Comparison of ENCODE assay signal across 8 mouse cellular contexts in the genomic region with DNA sequence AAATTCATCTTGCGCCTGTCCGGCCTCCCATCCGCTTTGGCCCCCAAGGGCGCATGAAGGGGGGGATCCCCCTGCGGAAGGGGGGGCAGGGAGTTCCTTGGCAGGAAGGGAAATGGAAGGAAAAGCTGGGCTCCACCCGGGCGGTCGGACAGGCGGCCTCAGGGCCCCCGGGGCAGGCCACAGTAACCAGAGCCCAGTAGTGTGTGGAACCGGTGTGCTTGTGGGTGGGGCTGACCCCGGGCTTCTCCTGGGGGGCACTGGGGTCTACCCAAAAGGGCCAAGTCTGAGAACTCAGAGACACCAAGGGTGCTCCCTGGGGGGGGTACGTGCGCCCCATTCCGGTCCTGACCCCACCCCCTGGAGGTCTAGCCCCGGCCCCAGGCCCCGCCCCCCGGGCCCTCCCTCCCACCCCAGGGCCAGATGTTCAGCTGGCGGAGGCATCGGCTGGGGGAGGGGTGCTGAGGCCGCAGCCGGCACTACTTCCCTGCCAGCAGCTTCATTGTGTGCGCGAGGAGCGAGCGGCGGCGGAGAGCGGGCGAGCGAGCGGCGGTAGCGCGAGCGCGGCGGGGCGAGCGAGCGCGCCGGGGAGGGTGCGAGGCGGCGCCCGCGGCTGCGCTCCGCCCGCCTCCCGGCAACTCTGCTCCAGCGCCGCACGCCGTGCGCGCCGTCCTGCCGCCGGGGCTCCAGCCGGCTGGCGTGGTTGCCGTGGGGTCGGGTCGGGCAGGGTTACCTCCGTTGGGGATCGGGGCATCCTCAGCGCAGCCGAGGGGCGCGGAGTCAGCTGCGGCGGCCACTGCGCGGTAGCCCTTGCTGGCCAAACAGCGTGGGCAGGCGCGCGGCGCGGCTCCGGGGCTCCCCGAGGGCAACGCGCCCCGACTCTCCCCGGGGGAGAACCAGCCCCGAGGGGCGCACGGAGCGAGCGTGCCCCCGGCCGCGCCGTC. TPM values are rescaled to one million over a fixed set of nuclear protein-coding genes. Genes with fewer than 3 reads are reported as not detected.
DNase-seq lines count a peak whose midpoint lies in the region; ATAC-seq lines count a peak whose summit lies in the region.

No protein-coding gene starts in this region.

- no peaks in the 10 kb centered on the region for H3K36me3 ChIP-seq in erythroblast, embryonic 14.5 days (ENCODE audit: control insufficient read depth)
- peaks cover 34% of the 10 kb centered on the region for H3K36me3 ChIP-seq in limb, embryonic 12.5 days
- H3K36me3 ChIP-seq in midbrain, embryonic 13.5 days: peaks cover 28% of the 10 kb centered on the region

- H3K4me1 ChIP-seq in erythroblast, embryonic 14.5 days (ENCODE audit: control insufficient read depth): peaks cover 30% of the 10 kb centered on the region
- H3K4me1 ChIP-seq in limb, embryonic 12.5 days (replicated peaks): peaks cover 60% of the 10 kb centered on the region
- H3K4me1 ChIP-seq in midbrain, embryonic 13.5 days (replicated peaks): peaks cover 78% of the 10 kb centered on the region

- H3K27me3 ChIP-seq in erythroblast, embryonic 14.5 days (ENCODE audit: control insufficient read depth): peaks cover 56% of the 10 kb centered on the region
- H3K27me3 ChIP-seq in limb, embryonic 12.5 days: no peaks in the 10 kb centered on the region
- no peaks in the 10 kb centered on the region for H3K27me3 ChIP-seq in midbrain, embryonic 13.5 days

- under 1% methylated on average over 74 of the region's 97 CpGs for WGBS in limb, embryonic 12.5 days
- WGBS in midbrain, embryonic 13.5 days: under 1% methylated on average over 39 of the region's 97 CpGs

- peak overlapping the region; percentile 61 for H3K4me3 ChIP-seq in erythroblast, embryonic 14.5 days (replicated peaks)
- H3K4me3 ChIP-seq in limb, embryonic 12.5 days (replicated peaks): peak overlapping the region; percentile 91
- peak overlapping the region; percentile 69 for H3K4me3 ChIP-seq in midbrain, embryonic 13.5 days (replicated peaks)

- peak overlapping the region; percentile 96 for H3K9ac ChIP-seq in limb, embryonic 12.5 days (replicated peaks)
- peak overlapping the region; percentile 98 for H3K9ac ChIP-seq in midbrain, embryonic 13.5 days (replicated peaks)

- peak overlapping the region; percentile 87 for H3K4me2 ChIP-seq in limb, embryonic 12.5 days
- H3K4me2 ChIP-seq in midbrain, embryonic 13.5 days (replicated peaks): peak overlapping the region; percentile 86

- no peak for ATAC-seq in erythroblast, adult 5-6 weeks (replicated peaks; ENCODE audit: low FRiP score, poor library complexity, severe bottlenecking)
- ATAC-seq in inflammation-experienced regulatory T-cells, adult 6 months: peak; percentile 37
- ATAC-seq in limb, embryonic 12.5 days (ENCODE audit: insufficient number of reproducible peaks, insufficient read depth, low FRiP score, low TSS enrichment, low read depth): peak; percentile 39
- ATAC-seq in midbrain, embryonic 13.5 days: peak; percentile 40

- H3K9me3 ChIP-seq in erythroblast, embryonic 14.5 days (ENCODE audit: control insufficient read depth, low read length): no peaks in the 10 kb centered on the region
- H3K9me3 ChIP-seq in limb, embryonic 12.5 days: no peaks in the 10 kb centered on the region
- no peaks in the 10 kb centered on the region for H3K9me3 ChIP-seq in midbrain, embryonic 13.5 days

- peak; percentile 52 to 70 for DNase-seq in cerebellum, postnatal 25 days
- DNase-seq in gastrocnemius, postnatal 25 days: peak; percentile 87
- DNase-seq in spleen, postnatal 14 days (ENCODE audit: low spot score in 2 of 2): peak; percentile 49 to 65

- H3K27ac ChIP-seq in limb, embryonic 12.5 days: peak overlapping the region; percentile 98
- peak overlapping the region; percentile 99 for H3K27ac ChIP-seq in midbrain, embryonic 13.5 days

RNA-seq across cellular contexts. Expression of a gene that starts 0.9 kb away (rescaled TPM):
- 0.14 and 0.20 TPM in 2 replicates for polyA plus RNA-seq in erythroblast, embryonic 14.5 days (2012)
- total RNA-seq in erythroblast, adult 5-6 weeks (2015; ENCODE audit: low replicate concordance): not detected in 2 replicates
- total RNA-seq in erythroblast, adult 5-6 weeks (2017; ENCODE audit: low replicate concordance): 0.17 TPM in 1 of 2 replicates, not detected in the other
- total RNA-seq in gastrocnemius, postnatal 25 days (2021): 1 to 10 TPM; 2.6 to 4.2 TPM
- polyA plus RNA-seq in inflammation-experienced regulatory T-cells, adult 6 months (2017; shearing (Covaris generic)): not detected
- 50.9 and 51.1 TPM in 2 replicates for polyA plus RNA-seq in limb, embryonic 12.5 days (2016; fragmentation: Nextera tagmentation; extraction: Ambion mirVana)
- 41.1 and 52.8 TPM in 2 replicates for polyA plus RNA-seq in midbrain, embryonic 13.5 days (2015; fragmentation: Nextera tagmentation; extraction: Ambion mirVana)

RNA-seq across cellular contexts. Expression of a gene that starts 27.1 kb away (rescaled TPM):
- polyA plus RNA-seq in erythroblast, embryonic 14.5 days (2012): 1.7 and 1.8 TPM in 2 replicates
- 12.5 and 20.1 TPM in 2 replicates for total RNA-seq in erythroblast, adult 5-6 weeks (2015; ENCODE audit: low replicate concordance)
- 14.5 and 15.1 TPM in 2 replicates for total RNA-seq in erythroblast, adult 5-6 weeks (2017; ENCODE audit: low replicate concordance)
- total RNA-seq in gastrocnemius, postnatal 25 days (2021): 10 to 100 TPM in 1 of 2 experiments, 1 to 10 TPM in 1; 8.3 to 13.0 TPM
- polyA plus RNA-seq in inflammation-experienced regulatory T-cells, adult 6 months (2017; shearing (Covaris generic)): 10 to 100 TPM; 21.3 to 28.4 (median 27.4) TPM
- 69.7 and 73.1 TPM in 2 replicates for polyA plus RNA-seq in limb, embryonic 12.5 days (2016; fragmentation: Nextera tagmentation; extraction: Ambion mirVana)
- polyA plus RNA-seq in midbrain, embryonic 13.5 days (2015; fragmentation: Nextera tagmentation; extraction: Ambion mirVana): 73.7 and 74.6 TPM in 2 replicates

RNA-seq across cellular contexts. Expression of a gene that starts 50.6 kb away (rescaled TPM):
- 63.8 and 69.1 TPM in 2 replicates for polyA plus RNA-seq in erythroblast, embryonic 14.5 days (2012)
- 177 and 188 TPM in 2 replicates for total RNA-seq in erythroblast, adult 5-6 weeks (2015; ENCODE audit: low replicate concordance)
- total RNA-seq in erythroblast, adult 5-6 weeks (2017; ENCODE audit: low replicate concordance): 51.3 and 166 TPM in 2 replicates
- 100 to 1,000 TPM; 101 to 120 TPM for total RNA-seq in gastrocnemius, postnatal 25 days (2021)
- 100 to 1,000 TPM; 284 to 445 (median 299) TPM for polyA plus RNA-seq in inflammation-experienced regulatory T-cells, adult 6 months (2017; shearing (Covaris generic))
- 870 and 903 TPM in 2 replicates for polyA plus RNA-seq in limb, embryonic 12.5 days (2016; fragmentation: Nextera tagmentation; extraction: Ambion mirVana)
- 750 and 771 TPM in 2 replicates for polyA plus RNA-seq in midbrain, embryonic 13.5 days (2015; fragmentation: Nextera tagmentation; extraction: Ambion mirVana)

Comparison
In these comparisons a context has a peak if more than half of its experiments do, and no peak if none do; other contexts are left out.
1. RNA of a gene that starts 0.9 kb away (polyA plus RNA-seq): 41.1 to 52.8 TPM in midbrain, embryonic 13.5 days and 50.9 to 51.1 TPM in limb, embryonic 12.5 days; 0.14 to 0.20 TPM in erythroblast, embryonic 14.5 days and not detected in inflammation-experienced regulatory T-cells, adult 6 months; every median in the first group is over 10 times any median in the second.
2. Peak in every context shown above with its lines, with median percentiles within 50 percentile points of each other: H3K4me3 ChIP-seq and DNase-seq.